Mouse (Mus musculus) kidney, embryonic 14.5 days (tissue): ENCODE results near the gene Gmeb1. TPM values are rescaled to one million over a fixed set of nuclear protein-coding genes. Genes with fewer than 3 reads are reported as not detected.

Source experiments
- ATAC-seq: fragments of 200-750 bp; cut with Nextera tagmentation; 2 replicates; pipeline ENCODE4 v1.8.0; 2017; ENCODE audit warnings: moderate number of reproducible peaks, mild to moderate bottlenecking, moderate TSS enrichment, moderate library complexity; ENCODE audit not compliant: low FRiP score, low TSS enrichment
- H3K27ac ChIP-seq: fragments of 300-500 bp; sonication (generic); 2 replicates; pipeline ENCODE4 v1.5.1; 2014; ENCODE audit warnings: low read depth, mild to moderate bottlenecking, low read length, moderate library complexity, mixed read lengths
- H3K27me3 ChIP-seq: fragments of 300-500 bp; sonication (generic); 2 replicates; pipeline ENCODE4 v1.6.1; 2014; ENCODE audit warnings: mild to moderate bottlenecking, low read length; ENCODE audit not compliant: control insufficient read depth, insufficient read depth
- H3K36me3 ChIP-seq: fragments of 300-500 bp; sonication (generic); 2 replicates; pipeline ENCODE4 v1.6.1; 2014; ENCODE audit warnings: low read length, mixed read lengths; ENCODE audit not compliant: control insufficient read depth, insufficient read depth
- H3K4me1 ChIP-seq: fragments of 300-500 bp; sonication (generic); 2 replicates; pipeline ENCODE4 v1.6.1; 2014; ENCODE audit warnings: low read length, mixed read lengths; ENCODE audit not compliant: control insufficient read depth, insufficient read depth
- H3K4me2 ChIP-seq: fragments of 300-500 bp; sonication (generic); replicated peaks from 2 replicates; pipeline ENCODE4 v1.6.1; 2014; ENCODE audit warnings: low read depth, mild to moderate bottlenecking, low read length
- H3K4me3 ChIP-seq: fragments of 300-500 bp; sonication (generic); 2 replicates; pipeline ENCODE4 v1.5.1; 2014; ENCODE audit warnings: mild to moderate bottlenecking, low read length
- H3K9ac ChIP-seq: fragments of 300-500 bp; sonication (generic); 2 replicates; pipeline ENCODE4 v1.6.1; 2014; ENCODE audit warnings: low read depth, mild to moderate bottlenecking, low read length, moderate library complexity
- H3K9me3 ChIP-seq: fragments of 300-500 bp; sonication (generic); 2 replicates; pipeline ENCODE4 v1.6.1; 2016; ENCODE audit warnings: low read length; ENCODE audit not compliant: control insufficient read depth
- WGBS: fragments of 180-500 bp; shearing (Covaris S2); extraction: QIAGEN DNeasy Blood & Tissue Kit; methylation state at CpG from one replicate; pipeline ENCODE4 v1.1.7; 2014; 5-methylcytosine and 5-hydroxymethylcytosine counted together
- polyA plus RNA-seq: library from polyadenylated mRNA; unstranded; fragments of >200 nt; fragmentation: Nextera tagmentation; extraction: Ambion mirVana; gene quantifications from 2 replicates; pipeline ENCODE4 v1.2.1, GENCODE M21; 2014

Gene Gmeb1
- polyA plus RNA-seq, 1 experiment from 2014 or later: 41.0 TPM

DNA sequence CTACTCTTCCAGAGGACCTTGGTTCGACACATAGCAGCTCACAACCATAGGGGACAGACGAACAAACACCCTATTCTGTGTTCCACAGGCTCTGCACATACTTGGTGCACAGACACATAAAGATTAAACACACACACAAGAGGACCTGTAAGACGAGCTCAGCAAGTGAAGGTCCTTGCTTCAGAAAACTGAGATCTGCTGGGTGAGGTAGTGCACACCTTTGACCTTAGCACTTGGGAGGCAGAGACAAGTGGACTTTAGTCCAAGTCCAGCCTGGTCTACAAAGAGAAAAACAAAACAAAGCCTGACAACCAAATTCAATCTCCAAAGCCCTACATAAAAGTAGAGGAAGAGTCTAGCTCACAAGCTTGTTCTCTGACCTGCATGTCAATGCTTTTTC lies 66.4 kb downstream of the Gmeb1 start:
- H3K27me3 ChIP-seq: no peaks in the 10 kb centered on the region
- H3K36me3 ChIP-seq: peaks cover 57% of the 10 kb centered on the region
- no peak overlapping the region for H3K4me3 ChIP-seq
- no peak for ATAC-seq
- no peak overlapping the region for H3K4me2 ChIP-seq
- no peaks in the 10 kb centered on the region for H3K9me3 ChIP-seq
- no peak overlapping the region for H3K9ac ChIP-seq
- H3K4me1 ChIP-seq: peaks cover 3% of the 10 kb centered on the region; the same call in 1 of the 2 replicates
- WGBS: 77% methylated on average over 3 of the region's 3 CpGs
- no peak overlapping the region for H3K27ac ChIP-seq

DNA sequence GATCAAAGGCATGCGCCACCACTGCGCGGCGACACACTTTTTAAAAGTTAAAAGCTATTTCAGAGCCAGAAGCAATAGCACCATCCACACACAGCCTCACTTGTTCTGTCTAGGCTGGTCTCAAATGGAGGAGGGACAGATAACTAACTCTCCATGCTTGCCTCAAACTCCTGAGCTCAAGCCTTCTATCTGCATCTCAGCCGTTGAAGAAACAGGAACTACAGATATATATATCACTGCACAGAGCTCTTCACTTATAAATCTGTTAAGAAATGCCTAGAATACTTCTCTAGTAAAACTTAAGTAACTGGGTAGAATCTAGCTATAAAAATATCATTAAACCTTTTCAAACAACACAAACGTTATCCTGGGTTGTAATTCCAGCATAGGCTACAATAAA lies 67.0 kb downstream of the Gmeb1 start:
- peaks cover 3% of the 10 kb centered on the region; the same call in 1 of the 2 replicates for H3K4me1 ChIP-seq
- no peaks in the 10 kb centered on the region for H3K9me3 ChIP-seq
- H3K27ac ChIP-seq: no peak overlapping the region
- H3K4me3 ChIP-seq: no peak overlapping the region
- peaks cover 55% of the 10 kb centered on the region for H3K36me3 ChIP-seq
- H3K4me2 ChIP-seq: no peak overlapping the region
- WGBS: 90% methylated on average over 6 of the region's 6 CpGs
- no peak for ATAC-seq
- H3K9ac ChIP-seq: no peak overlapping the region
- H3K27me3 ChIP-seq: no peaks in the 10 kb centered on the region

DNA sequence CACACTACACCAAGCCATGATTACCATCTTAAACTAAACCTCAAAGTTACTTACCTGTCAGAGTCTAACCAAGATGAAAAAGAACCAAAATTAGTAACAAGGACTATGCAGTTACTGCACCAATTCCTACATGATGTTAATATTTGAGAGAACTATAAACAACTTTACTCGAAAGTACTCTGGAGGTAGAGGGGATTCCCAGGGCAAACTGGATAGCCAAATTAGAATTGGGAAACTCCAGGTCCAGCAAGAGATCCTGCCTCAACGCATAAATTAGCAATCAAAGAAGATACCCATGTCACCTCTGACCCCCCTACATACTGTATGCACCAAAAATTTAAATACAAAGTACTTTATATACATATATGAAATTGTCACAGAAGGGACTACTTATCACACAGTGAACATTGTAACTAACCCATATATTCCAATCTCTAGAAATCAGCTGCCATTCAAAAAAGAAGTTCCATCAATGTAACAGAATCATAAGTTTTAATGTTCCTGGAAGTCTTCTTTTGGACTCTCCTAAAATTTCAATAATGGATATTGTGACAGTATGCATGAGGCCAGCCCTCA lies 73.5 kb downstream of the Gmeb1 start:
- Histone ChIP-seq H3K4me2 (no peak overlapping the region), H3K27ac (no peak overlapping the region), H3K9ac (no peak overlapping the region), H3K9me3 (no peaks in the 10 kb centered on the region), H3K4me3 (no peak overlapping the region), H3K27me3 (no peaks in the 10 kb centered on the region), H3K4me1 (no peaks in the 10 kb centered on the region), H3K36me3 (peaks cover 58% of the 10 kb centered on the region)
- 93% methylated on average over 2 of the region's 2 CpGs for WGBS
- no peak for ATAC-seq

DNA sequence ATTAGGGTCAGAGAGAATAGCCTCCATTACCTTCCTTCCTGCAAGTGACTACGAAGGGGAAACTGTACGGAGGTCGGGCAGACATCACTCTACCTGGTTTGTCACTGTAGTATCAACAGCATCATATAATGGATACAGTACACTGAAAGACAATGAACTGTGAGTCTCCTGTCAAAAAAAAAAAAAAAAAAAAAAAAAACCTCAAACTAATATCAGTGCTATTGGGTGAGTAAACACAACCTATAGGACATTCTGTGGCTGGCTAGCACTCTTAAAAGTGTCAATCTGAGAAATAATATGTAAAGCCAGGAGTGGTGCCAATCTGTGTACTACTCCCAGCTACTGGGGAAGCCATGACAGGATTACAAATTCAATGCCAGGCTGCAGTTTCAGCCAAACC lies 78.2 kb downstream of the Gmeb1 start:
- WGBS: 94% methylated on average over 3 of the region's 3 CpGs
- H3K36me3 ChIP-seq: peaks cover 33% of the 10 kb centered on the region
- H3K27me3 ChIP-seq: no peaks in the 10 kb centered on the region
- no peaks in the 10 kb centered on the region for H3K9me3 ChIP-seq
- ATAC-seq: no peak
- no peaks in the 10 kb centered on the region for H3K4me1 ChIP-seq
- no peak overlapping the region for H3K27ac ChIP-seq
- no peak overlapping the region for H3K4me3 ChIP-seq
- H3K9ac ChIP-seq: no peak overlapping the region
- H3K4me2 ChIP-seq: no peak overlapping the region

DNA sequence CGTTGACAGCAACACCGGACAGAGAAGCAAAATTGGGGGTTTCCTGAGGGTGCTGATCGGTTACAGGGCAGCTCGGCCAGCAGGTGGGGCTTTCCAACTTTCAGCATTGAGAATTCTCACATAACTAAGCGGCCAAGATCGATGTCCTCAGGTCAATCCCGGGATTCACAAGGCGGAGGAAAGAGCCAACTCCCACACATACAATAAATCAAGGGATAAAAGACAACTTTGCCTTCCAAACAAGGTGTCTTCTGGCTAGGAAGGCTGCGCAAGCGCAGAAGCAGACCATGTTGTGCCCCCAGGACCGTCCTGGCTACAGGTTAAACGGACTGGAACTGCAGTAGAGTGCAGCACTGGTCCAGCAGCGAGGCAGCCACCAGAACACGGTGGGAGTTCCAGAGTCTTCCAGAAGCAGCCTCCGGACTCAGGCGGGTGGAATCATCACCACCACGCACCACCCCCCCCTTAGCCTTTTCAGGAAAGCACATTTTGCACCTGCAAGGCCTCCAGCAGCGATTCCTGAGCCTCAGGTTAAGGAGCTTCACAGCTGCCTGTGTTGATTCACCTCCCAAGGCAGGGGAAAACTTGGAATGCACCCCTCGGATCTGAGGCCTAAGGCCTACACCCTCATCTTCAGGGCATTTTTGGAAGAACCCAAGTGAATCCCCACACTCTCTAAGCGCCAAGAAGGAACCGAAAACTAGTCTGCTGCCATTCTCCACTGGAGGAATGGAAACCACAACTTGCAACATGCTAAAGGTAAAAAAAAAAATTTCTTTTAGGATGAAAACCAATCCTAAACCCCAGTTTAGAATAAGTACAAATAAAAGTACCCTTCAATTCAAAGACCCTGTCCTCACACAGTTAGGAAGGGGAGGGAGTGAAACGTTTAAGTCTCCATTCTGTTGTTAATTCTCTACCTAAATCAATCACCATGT lies 79.4 kb downstream of the Gmeb1 start:
- 40% methylated on average over 22 of the region's 22 CpGs for WGBS

DNA sequence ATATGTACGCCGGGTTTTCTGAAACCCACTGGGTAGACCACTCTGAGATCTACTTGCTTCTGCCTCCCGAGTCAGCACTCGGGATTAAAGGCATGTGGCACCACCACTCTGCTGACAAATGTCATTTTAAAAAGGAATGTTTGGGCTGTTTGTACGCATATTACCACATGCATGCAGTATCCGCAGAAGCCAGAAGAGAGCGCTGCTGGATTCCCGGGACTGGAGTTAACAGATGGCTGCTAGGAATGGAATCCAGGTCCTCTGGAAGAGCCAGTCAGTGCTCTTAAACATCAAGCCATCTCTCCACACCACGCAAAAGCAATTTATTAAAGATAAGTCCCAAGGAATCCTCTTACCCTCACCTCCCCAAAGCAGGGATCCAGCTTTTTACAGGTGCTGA lies 80.7 kb downstream of the Gmeb1 start:
- no peak overlapping the region for H3K9ac ChIP-seq
- no peaks in the 10 kb centered on the region for H3K27me3 ChIP-seq
- no peak overlapping the region for H3K4me3 ChIP-seq
- no peaks in the 10 kb centered on the region for H3K9me3 ChIP-seq
- no peaks in the 10 kb centered on the region for H3K4me1 ChIP-seq
- no peak overlapping the region for H3K4me2 ChIP-seq
- H3K36me3 ChIP-seq: peaks cover 20% of the 10 kb centered on the region
- no peak overlapping the region for H3K27ac ChIP-seq
- ATAC-seq: no peak
- 77% methylated on average over 9 of the region's 9 CpGs for WGBS

More for the DNA sequence above, 79.4 kb downstream of the Gmeb1 start:
- Histone ChIP-seq H3K9ac (no peak overlapping the region), H3K27me3 (no peaks in the 10 kb centered on the region), H3K9me3 (no peaks in the 10 kb centered on the region), H3K4me1 (no peaks in the 10 kb centered on the region), H3K4me2 (no peak overlapping the region), H3K36me3 (peaks cover 28% of the 10 kb centered on the region), H3K27ac (no peak overlapping the region), H3K4me3 (no peak overlapping the region)
- peak; percentile 78 for ATAC-seq

DNA sequence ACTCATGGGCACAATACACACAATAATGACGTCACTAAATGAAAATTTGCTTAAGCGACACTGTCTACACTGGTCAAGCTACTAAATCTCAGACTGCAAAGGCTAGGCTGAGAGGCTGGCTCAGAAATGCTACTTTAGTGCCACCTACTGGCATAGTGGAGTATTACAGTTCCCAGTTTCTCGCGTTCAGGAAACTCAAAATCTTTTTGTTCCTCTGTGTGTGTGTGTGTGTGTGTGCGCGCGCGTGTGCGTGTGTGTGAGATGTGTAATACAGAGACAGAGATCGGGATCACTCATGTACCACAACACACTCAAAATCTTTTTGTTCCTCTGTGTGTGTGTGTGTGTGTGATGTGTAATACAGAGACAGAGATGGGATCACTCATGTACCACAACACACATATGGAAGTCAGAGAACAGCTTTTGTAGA lies 82.8 kb downstream of the Gmeb1 start:
- H3K4me2 ChIP-seq: no peak overlapping the region
- WGBS: 8% methylated on average over 10 of the region's 10 CpGs
- H3K9ac ChIP-seq: no peak overlapping the region
- no peak overlapping the region for H3K27ac ChIP-seq
- no peak overlapping the region for H3K4me3 ChIP-seq
- no peaks in the 10 kb centered on the region for H3K4me1 ChIP-seq
- peaks cover 8% of the 10 kb centered on the region; the same call in 1 of the 2 replicates for H3K36me3 ChIP-seq
- H3K9me3 ChIP-seq: no peaks in the 10 kb centered on the region
- peak; percentile 82 for ATAC-seq
- no peaks in the 10 kb centered on the region for H3K27me3 ChIP-seq

DNA sequence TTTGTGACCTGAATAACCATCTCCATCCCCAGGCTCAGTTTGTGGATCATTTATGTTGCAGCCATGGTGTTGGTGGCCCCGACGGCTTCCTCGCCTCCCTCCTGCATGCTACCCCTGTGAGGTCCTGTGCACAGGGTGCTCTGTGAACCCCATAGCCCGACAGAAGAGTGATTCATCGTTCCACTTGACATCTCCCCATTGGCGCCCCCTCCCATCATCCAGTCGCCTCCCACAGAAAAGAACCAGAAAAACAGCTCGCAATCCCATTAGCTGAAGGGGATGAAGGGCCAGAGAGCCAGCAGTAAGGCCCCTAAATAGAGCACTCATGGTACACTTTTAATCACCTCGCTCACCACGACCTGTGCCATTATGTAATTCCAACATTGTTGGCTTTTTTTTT lies 84.9 kb downstream of the Gmeb1 start:
- H3K27ac ChIP-seq: no peak overlapping the region
- no peaks in the 10 kb centered on the region for H3K9me3 ChIP-seq
- H3K9ac ChIP-seq: no peak overlapping the region
- ATAC-seq: no peak
- H3K4me2 ChIP-seq: no peak overlapping the region
- 42% methylated on average over 10 of the region's 10 CpGs for WGBS
- H3K4me1 ChIP-seq: no peaks in the 10 kb centered on the region
- H3K4me3 ChIP-seq: no peak overlapping the region
- no peaks in the 10 kb centered on the region for H3K27me3 ChIP-seq
- H3K36me3 ChIP-seq: no peaks in the 10 kb centered on the region
